Mouse (Mus musculus): Measurements from ENCODE around the gene Yes1. TPM values are rescaled to one million over a fixed set of nuclear protein-coding genes. Genes with fewer than 3 reads are reported as not detected.

Gene Yes1
- total RNA-seq, 2 experiments from 2014 or later, result 21.5 to 23.1 TPM

Other genes with a start within 250 kb of the Yes1 start
- 100 to 1,000 TPM; 362 to 387 TPM for gene Ppp1cb, start 152.3 kb upstream of the Yes1 start, total RNA-seq (2021)
- gene Pisd, start 174.5 kb downstream of the Yes1 start, total RNA-seq (2021), result 10 to 100 TPM; 45.6 to 49.8 TPM
- gene Gm20671, start 215.9 kb downstream of the Yes1 start, total RNA-seq (2021), result not detected
- 10 to 100 TPM; 26.3 to 31.1 TPM for gene Prr14l, start 243.1 kb downstream of the Yes1 start, total RNA-seq (2021)